Mouse (Mus musculus): ENCODE measurements around the gene Cacng4.

DNA sequence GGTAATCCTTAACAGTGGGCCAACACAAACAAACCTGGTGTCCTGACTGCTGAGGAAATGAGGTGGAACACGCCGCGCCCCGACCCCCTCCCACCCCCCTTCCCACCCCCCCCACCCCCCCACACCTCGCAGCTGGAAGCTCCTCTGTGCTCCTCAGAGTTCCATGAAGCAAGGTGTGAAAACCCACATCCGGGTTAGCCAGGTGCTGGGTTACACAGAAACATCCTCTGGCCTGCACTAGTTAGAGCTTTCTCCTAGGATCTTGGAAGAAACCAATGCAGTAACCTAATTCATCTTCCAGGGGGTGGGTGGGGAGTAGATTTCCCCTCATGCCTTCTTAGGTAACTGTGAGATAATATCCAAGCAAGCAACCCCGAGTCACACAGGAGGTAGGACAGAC is 2.0 kb upstream of the Cacng4 start:
- TF ChIP-seq CTCF (IDR thresholded peaks at IDR 0.05; ENCODE audit: extremely low read depth, insufficient read depth, low read length) = no peak
- TF ChIP-seq POLR2A (IDR thresholded peaks at IDR 0.05; ENCODE audit: extremely low read depth, insufficient read depth, low read length) = no peak
